Mouse (Mus musculus) liver, embryonic 11.5 days (tissue): ENCODE measurements at regions not wholly inside any gene's neighbourhood (a gene's known extent, or its start where the extent isn't known, plus 50 kb on each side); places are given as distances from the start of the nearest gene placed in this dataset.

Experiments used
- ATAC-seq: fragments of 200-750 bp; cut with Nextera tagmentation; replicated peaks from 2 replicates; pipeline ENCODE4 v1.8.0; 2017; ENCODE audit warnings: moderate number of reproducible peaks, mild to moderate bottlenecking, moderate TSS enrichment, moderate library complexity; ENCODE audit not compliant: low FRiP score
- DNase-seq: peaks from one replicate; pipeline ENCODE4 v3.0.0-alpha.2; 2017; ENCODE audit warnings: low spot score
- H3K27ac ChIP-seq: fragments of 300-500 bp; sonication (generic); 2 replicates; pipeline ENCODE4 v1.5.1; 2014; ENCODE audit warnings: mild to moderate bottlenecking, low read depth, low read length, control low read depth
- H3K27me3 ChIP-seq: fragments of 300-500 bp; sonication (generic); replicated peaks from 2 replicates; pipeline ENCODE4 v1.6.1; 2014; ENCODE audit warnings: low read length, mixed read lengths; ENCODE audit not compliant: control insufficient read depth, insufficient read depth
- H3K36me3 ChIP-seq: fragments of 300-500 bp; sonication (generic); 2 replicates; pipeline ENCODE4 v1.6.1; 2014; ENCODE audit warnings: mild to moderate bottlenecking, low read length, moderate library complexity, mixed read lengths; ENCODE audit not compliant: control insufficient read depth, insufficient read depth
- H3K4me1 ChIP-seq: fragments of 300-500 bp; sonication (generic); replicated peaks from 2 replicates; pipeline ENCODE4 v1.6.1; 2014; ENCODE audit warnings: low read length, mixed read lengths; ENCODE audit not compliant: control insufficient read depth, insufficient read depth
- H3K4me2 ChIP-seq: fragments of 300-500 bp; sonication (generic); 2 replicates; pipeline ENCODE4 v1.6.1; 2014; ENCODE audit warnings: mild to moderate bottlenecking, control low read depth, moderate library complexity
- H3K4me3 ChIP-seq: fragments of 300-500 bp; sonication (generic); 2 replicates; pipeline ENCODE4 v1.5.1; 2014; ENCODE audit warnings: low read depth, low read length, control low read depth
- H3K9ac ChIP-seq: fragments of 300-500 bp; sonication (generic); 2 replicates; pipeline ENCODE4 v1.6.1; 2014; ENCODE audit warnings: low read depth, low read length, control low read depth
- H3K9me3 ChIP-seq: fragments of 300-500 bp; sonication (generic); 2 replicates; pipeline ENCODE4 v1.6.1; 2016; ENCODE audit warnings: low read length, inconsistent platforms, mixed read lengths; ENCODE audit not compliant: control insufficient read depth
- WGBS: fragments of 180-500 bp; shearing (Covaris S2); extraction: QIAGEN DNeasy Blood & Tissue Kit; methylation state at CpG from one replicate; pipeline ENCODE4 v1.1.7; 2014; 5-methylcytosine and 5-hydroxymethylcytosine counted together

- ATAC-seq: no peak
- peaks cover 20% of the 10 kb centered on the region for H3K4me1 ChIP-seq
Observed at GRCm38 (mm10) chr19:32956916-32957558, 199.7 kb downstream of the Pten start.

GRCm38 (mm10) chr19:32958276-32958675, 201.0 kb downstream of the Pten start:
- no peaks in the 10 kb centered on the region for H3K9me3 ChIP-seq
- no peaks in the 10 kb centered on the region for H3K36me3 ChIP-seq
- DNase-seq (no peak), ATAC-seq (no peak)
- 92% methylated on average over 4 of the region's 4 CpGs for WGBS
- H3K27ac ChIP-seq: no peak overlapping the region
- no peak overlapping the region for H3K9ac ChIP-seq
- no peak overlapping the region for H3K4me2 ChIP-seq
- H3K4me1 ChIP-seq: peaks cover 20% of the 10 kb centered on the region
- no peaks in the 10 kb centered on the region for H3K27me3 ChIP-seq
- no peak overlapping the region for H3K4me3 ChIP-seq

More at GRCm38 (mm10) chr19:32956916-32957558, 199.7 kb downstream of the Pten start:
- no peaks in the 10 kb centered on the region for H3K9me3 ChIP-seq
- 2% methylated on average over 13 of the region's 13 CpGs for WGBS
- DNase-seq: no peak
- H3K36me3 ChIP-seq: no peaks in the 10 kb centered on the region
- no peaks in the 10 kb centered on the region for H3K27me3 ChIP-seq
- peak overlapping the region; percentile 73 for H3K4me2 ChIP-seq
- no peak overlapping the region; the same call in 1 of the 2 replicates for H3K27ac ChIP-seq
- H3K4me3 ChIP-seq: peak overlapping the region; percentile 27
- no peak overlapping the region for H3K9ac ChIP-seq

DNA sequence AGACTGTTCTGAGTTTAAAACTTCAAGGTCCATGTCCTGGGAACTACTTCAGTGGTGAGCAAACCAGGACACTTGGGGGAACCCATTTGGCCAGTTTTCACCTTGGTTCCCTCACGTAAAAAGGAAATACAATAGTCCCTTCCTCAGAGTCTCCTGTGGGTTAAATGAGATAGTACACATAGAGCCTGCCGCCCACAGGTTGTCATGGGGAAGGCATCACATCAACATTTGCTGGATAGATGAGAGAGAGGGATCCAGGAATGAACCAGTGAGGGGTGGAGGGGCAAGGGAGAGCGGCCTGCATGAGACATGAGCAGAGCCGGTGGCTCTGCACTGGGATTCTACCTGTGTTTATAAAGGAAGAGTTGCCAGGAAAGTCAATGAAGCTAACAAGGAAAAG, 201.5 kb downstream of the Pten start:
- Histone ChIP-seq H3K9me3 (no peaks in the 10 kb centered on the region), H3K36me3 (no peaks in the 10 kb centered on the region), H3K27ac (no peak overlapping the region), H3K4me2 (no peak overlapping the region), H3K4me3 (no peak overlapping the region), H3K4me1 (peaks cover 20% of the 10 kb centered on the region), H3K9ac (no peak overlapping the region), H3K27me3 (no peaks in the 10 kb centered on the region)
- no peak for ATAC-seq
- 85% methylated on average over 4 of the region's 4 CpGs for WGBS
- no peak for DNase-seq

DNA sequence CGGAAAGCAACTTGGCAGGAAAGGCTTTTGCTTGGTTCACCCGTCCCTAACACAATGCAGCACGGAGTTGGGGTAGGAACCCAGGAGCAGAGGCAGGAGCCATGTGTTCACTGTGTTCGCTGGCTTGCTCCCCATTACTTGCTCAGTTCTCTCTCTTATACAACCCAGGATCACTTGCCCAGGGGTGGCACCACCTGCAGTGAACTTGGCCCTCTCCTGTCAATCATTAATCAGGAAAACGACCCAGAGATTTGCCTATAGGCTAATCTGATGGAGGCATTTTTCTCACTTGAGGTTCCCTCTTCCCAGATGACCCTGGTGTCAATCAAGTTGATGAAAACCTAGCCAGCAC, 202.5 kb downstream of the Pten start:
- H3K9me3 ChIP-seq: no peaks in the 10 kb centered on the region
- H3K36me3 ChIP-seq: no peaks in the 10 kb centered on the region
- peak overlapping the region; percentile 45 for H3K4me2 ChIP-seq
- ATAC-seq (peak; percentile 42; the same call in 1 of the 2 replicates), DNase-seq (no peak)
- H3K27me3 ChIP-seq: no peaks in the 10 kb centered on the region
- H3K27ac ChIP-seq: no peak overlapping the region
- no peak overlapping the region for H3K9ac ChIP-seq
- 61% methylated on average over 5 of the region's 5 CpGs for WGBS
- H3K4me1 ChIP-seq: peaks cover 20% of the 10 kb centered on the region
- no peak overlapping the region for H3K4me3 ChIP-seq

- Histone ChIP-seq H3K36me3 (no peaks in the 10 kb centered on the region), H3K27me3 (no peaks in the 10 kb centered on the region), H3K9ac (no peak overlapping the region), H3K4me3 (peak overlapping the region; percentile 17; the same call in 1 of the 2 replicates), H3K4me2 (peak overlapping the region; percentile 45), H3K9me3 (no peaks in the 10 kb centered on the region), H3K4me1 (peaks cover 20% of the 10 kb centered on the region), H3K27ac (no peak overlapping the region; the same call in 1 of the 2 replicates)
- DNase-seq (no peak), ATAC-seq (0 out of 2 replicates have a peak, but pooled peaks have one; percentile 40)
- 37% methylated on average over 9 of the region's 9 CpGs for WGBS
Observed at GRCm38 (mm10) chr19:32960196-32960947, 203.1 kb downstream of the Pten start.

DNA sequence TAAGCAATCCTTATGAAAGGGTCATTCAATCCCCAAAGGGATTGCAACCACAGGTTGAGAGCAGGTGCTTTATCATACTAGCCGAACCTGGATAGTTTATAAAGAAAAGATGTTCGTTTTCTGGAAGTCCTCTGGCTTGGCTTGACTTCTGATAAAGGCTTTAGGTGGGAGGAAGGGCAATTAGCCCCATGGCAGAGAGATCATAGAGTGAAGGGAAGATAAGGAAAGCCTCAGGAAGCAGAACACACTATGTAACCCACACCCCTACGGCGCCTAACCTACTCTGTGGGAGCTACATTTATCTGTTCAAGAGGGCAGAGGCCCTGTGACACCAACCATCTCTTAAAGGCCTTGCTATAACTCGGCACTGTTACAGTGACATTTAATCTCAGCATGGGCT, 204.2 kb downstream of the Pten start:
- no peak overlapping the region for H3K4me2 ChIP-seq
- H3K4me3 ChIP-seq: no peak overlapping the region
- no peak for DNase-seq
- peak; percentile 46; the same call in 1 of the 2 replicates for ATAC-seq
- no peaks in the 10 kb centered on the region for H3K9me3 ChIP-seq
- no peaks in the 10 kb centered on the region for H3K27me3 ChIP-seq
- H3K36me3 ChIP-seq: no peaks in the 10 kb centered on the region
- no peak overlapping the region for H3K9ac ChIP-seq
- no peak overlapping the region for H3K27ac ChIP-seq
- 34% methylated on average over 5 of the region's 5 CpGs for WGBS
- H3K4me1 ChIP-seq: peaks cover 12% of the 10 kb centered on the region

DNA sequence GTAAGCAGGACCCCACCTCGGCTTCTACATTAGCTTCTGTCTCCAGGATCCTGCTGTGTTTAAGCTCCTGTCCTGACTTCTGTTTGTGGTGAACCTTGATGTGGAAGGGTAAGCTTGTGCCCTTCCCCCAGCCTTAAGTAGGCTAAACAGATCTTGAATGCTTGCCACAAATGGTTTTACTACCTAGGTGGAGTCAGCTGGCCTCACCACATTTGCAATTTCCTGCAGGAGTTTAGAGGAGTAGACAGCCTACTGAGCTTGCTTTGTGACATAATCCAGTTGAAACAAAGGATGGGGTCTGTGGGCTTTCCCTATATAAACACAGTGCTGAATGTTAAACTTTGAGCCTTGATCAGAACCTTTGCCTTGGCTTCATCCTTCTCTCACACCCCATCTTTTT, 206.7 kb downstream of the Pten start:
- Histone ChIP-seq H3K4me3 (no peak overlapping the region), H3K9me3 (no peaks in the 10 kb centered on the region), H3K27me3 (no peaks in the 10 kb centered on the region), H3K9ac (no peak overlapping the region), H3K27ac (no peak overlapping the region), H3K4me1 (peaks cover 9% of the 10 kb centered on the region; the same call in 1 of the 2 replicates), H3K36me3 (no peaks in the 10 kb centered on the region), H3K4me2 (no peak overlapping the region)
- WGBS: 31% methylated on average over 1 of the region's 1 CpGs
- DNase-seq (no peak), ATAC-seq (no peak)

GRCm38 (mm10) chr19:32965488-32965887, 208.2 kb downstream of the Pten start:
- Histone ChIP-seq H3K9me3 (no peaks in the 10 kb centered on the region), H3K27me3 (no peaks in the 10 kb centered on the region), H3K27ac (no peak overlapping the region), H3K9ac (no peak overlapping the region), H3K4me2 (no peak overlapping the region), H3K36me3 (no peaks in the 10 kb centered on the region), H3K4me1 (peaks cover 9% of the 10 kb centered on the region; the same call in 1 of the 2 replicates), H3K4me3 (no peak overlapping the region)
- DNase-seq (no peak), ATAC-seq (no peak)
- 67% methylated on average over 2 of the region's 2 CpGs for WGBS
